Mouse (Mus musculus) cerebellum, postnatal 10 days (tissue): ENCODE measurements around the gene Manbal.

Experiments
- DNase-seq, 2 experiments: peaks; one replicate each; pipeline ENCODE4 v3.0.0; 2021; ENCODE audit warnings: mixed read lengths in 2 of 2

The Manbal gene

DNA sequence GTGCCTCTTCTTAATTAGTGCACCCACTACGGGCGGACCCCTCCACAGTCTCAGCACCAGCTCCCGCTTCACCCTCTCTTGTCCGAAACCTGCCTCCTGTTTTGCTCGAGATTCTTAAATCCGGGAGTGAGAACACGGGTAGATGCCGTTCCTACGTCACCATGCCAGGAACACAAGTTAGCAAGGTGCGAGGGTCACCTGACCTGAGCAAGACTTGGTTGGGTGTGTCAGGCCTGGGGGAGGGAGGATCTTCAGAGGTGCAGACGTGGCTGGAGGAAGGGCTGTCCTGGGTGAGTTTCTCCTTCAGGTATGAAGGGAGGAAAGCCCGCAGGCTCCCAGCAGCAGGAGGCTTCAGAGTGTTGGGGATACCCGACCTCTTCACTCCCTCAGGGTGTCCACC, 50.8 kb downstream of the Manbal start, which contains the start of gene Src:
Gene Src, plus strand, starts transcription at position 239 of the 400 bp plus-strand sequence.
- DNase-seq = no peak

- DNase-seq = no peak
Measured at GRCm38 (mm10) chr2:157418609-157419071, 51.2 kb downstream of the Manbal start.

GRCm38 (mm10) chr2:157419506-157419905, 52.1 kb downstream of the Manbal start:
- no peak for DNase-seq

- DNase-seq = no peak
Measured at GRCm38 (mm10) chr2:157420404-157420803, 53.0 kb downstream of the Manbal start.

DNA sequence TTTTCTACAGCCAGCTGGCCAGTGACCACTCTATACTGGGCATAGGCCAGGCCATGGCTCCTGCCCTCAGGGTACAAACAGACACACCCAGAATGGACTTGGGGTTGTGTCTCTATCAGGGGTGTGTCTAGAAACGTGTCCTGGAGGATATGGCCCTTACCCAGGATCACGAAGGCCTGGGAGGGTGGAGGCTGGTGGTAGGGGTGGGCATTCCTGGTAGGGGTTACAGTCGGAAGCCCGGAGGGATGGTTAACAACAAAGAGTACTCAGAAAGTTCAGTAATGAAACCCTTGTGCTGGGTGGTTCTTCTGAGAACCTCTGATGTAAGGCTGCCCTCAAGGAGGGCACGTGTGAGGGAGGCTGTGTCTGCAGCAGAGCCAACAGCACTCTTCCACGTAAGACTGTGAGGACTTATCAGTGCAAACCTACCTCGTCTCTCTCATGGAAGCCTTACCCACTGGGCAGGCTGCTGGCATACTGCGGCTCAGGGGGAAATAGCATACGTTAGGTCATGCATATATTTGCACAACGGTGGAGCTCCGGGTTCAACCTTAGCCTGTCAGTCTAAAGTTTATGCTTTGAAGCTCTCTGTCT, 54.8 kb downstream of the Manbal start:
- no peak for DNase-seq

DNA sequence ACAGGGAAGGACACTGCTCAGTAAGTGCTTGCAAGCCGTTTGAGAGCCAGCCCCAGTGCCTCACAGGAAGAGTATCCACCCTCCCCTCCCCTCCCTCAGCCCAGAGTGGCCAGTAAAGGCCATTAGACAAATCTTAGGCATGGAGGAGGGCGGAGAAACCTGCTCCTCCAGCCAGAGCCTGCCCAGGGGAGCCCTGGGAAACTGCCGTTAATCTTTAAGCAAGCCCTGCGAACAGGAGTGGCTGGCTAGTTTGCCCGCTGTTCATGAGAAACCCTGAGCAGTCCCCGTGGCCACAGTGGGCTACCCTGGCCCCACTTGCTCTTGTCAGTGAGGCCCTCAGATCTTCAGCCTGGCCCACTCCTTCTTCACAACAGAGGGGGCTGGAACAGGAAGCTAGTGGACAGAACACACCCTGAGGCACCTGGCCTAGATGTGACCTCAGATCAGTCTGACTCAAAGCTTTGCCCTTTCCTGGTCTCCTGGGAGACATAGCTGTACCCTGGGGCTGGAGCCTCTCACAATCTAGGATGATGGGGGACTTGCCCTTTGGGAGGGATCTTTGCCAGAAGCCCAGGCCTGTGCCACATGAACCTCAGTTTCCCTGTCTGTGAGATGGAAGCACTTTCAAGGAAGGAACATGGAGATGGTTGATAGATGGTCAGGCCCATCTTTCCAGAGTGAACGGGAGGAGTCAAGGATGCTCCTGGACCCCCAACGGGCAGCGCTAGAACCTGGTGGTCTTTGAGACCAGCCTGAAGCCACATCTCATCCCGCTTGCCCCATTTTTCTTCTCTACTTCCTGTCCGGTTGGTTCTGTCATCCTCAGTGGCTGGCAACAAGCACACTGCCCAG, 55.7 kb downstream of the Manbal start:
- DNase-seq = no peak

DNA sequence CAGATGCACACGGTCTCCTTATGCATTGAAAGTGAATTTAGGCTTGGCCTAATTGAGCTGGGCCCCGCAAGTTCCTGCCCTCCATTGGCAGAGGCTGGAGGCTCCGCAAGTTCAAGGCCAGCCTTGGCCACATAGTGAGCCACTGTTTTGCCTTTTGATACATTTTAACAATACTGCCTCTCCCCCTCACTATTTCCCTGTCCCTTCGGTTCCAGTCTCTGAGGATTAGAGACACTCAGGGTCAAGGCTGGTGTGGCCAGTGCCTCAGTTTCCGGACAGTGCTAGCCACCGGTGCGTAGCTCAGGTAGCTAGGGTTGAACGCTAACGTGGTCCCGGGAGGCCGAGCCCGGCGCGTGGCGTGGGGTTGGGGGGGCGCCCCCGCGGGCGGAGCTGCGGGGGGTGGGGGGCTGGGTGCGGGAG, 56.3 kb downstream of the Manbal start:
- peak; percentile 45 to 54 for DNase-seq

- DNase-seq = peak; percentile 76 to 80
Measured at GRCm38 (mm10) chr2:157424126-157424903, 56.9 kb downstream of the Manbal start.

DNA sequence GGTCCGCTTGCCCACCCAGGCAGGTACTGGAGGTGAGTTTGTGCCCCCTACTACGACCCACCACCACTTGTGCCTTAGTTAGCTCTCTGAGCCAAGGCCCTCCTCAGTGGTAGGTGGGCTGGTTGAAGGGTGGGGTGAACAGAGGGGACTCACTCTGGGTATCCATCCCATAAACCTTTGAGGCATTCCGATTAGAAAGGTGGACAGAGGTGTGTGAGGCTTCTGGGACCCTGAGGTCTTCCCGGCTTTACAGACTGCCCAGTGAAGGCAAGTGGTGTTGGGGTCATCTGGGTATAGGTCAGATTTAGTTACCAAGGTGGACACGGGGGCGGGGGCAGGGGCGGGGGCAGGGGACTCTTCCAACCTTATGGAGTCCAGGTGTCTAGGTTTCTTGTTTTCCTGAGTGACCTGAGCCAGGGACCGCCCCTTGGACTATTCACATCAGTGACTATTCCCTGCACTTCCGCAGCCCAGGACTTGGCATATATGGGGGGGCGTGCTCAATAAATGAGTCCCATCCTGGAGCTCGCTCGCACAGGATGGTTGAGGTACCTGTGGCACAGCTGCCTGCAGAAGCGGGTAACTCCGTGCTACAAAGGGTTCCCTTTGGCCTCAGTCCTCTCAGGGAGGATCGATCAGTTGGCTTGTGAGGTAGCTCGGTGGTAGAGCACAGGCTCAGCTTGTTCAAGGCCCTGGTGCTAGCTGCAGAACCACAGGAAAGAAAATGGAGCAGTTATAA, 57.7 kb downstream of the Manbal start:
- DNase-seq = no peak

GRCm38 (mm10) chr2:157425643-157425988, 58.2 kb downstream of the Manbal start:
- DNase-seq = no peak

GRCm38 (mm10) chr2:157426171-157426570, 58.8 kb downstream of the Manbal start:
- no peak for DNase-seq

DNA sequence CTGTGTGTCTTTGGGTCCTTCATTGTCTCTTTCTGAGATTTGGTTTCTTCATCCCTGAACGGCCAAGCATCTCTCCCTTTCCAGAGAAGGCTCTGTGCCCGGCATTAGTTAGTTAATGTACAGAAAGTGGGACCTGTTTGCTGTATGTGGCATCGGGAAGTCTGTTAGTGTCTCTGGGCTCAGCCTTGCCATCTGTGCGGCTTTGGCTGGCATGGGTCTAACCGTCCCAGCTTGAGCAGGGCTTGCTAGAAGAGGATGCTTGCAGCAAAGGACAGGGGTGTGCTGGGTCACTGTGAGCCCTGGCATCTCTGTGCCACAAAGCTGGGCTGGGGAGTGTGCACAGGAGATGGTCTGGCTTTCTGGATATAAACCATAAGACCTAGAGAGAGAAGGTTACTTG, 59.8 kb downstream of the Manbal start:
- peak; percentile 44 to 55 for DNase-seq

GRCm38 (mm10) chr2:157428351-157429139, 61.2 kb downstream of the Manbal start:
- DNase-seq = no peak

GRCm38 (mm10) chr2:157429735-157430134, 62.3 kb downstream of the Manbal start:
- no peak for DNase-seq

GRCm38 (mm10) chr2:157430667-157431429, 63.5 kb downstream of the Manbal start:
- peak in 1 of 2 experiments; percentile 37 for DNase-seq

DNA sequence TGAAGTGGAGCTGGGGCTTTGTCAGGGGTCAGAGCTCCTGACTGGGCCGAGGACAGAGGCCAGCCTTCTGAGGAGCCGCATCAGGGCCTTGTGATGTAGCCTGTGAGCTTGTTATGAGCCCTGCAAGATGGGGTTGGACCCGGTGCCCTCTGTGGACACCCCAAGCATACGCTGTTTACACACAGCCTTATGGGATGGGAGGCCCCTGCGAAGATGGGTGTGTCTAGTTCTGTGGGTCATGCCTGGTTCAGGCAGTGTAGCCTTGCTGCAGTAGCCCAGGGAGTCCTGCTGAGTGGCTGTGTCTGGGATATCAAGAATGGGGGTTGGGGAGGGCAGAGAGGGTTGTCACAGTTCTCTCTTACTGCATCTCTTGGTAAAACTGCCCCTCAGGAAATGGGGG, 64.5 kb downstream of the Manbal start:
- DNase-seq = no peak

- peak; percentile 60 to 75 for DNase-seq
Measured at GRCm38 (mm10) chr2:157432476-157432875, 65.1 kb downstream of the Manbal start.

GRCm38 (mm10) chr2:157434041-157434440, 66.6 kb downstream of the Manbal start:
- DNase-seq = no peak

DNA sequence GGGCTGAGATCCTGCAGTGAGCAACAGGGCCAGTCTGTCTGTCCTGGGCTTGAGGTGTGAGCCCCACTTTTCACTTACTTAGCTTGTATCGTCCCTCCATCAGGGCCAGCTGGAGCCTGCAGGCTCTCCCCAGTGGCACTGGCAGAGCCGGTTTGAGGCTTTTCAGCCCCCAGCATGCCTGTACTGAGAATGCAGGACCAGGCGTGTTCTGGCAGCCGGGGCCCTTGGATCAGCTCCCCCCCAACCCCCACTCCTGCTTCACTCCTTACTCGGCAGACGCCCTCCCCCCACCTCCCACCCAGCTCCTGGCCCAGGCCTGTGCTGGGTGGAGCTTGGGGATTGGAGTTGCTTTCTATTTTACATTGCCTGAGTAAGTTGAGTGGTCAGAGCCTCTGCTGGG, 67.1 kb downstream of the Manbal start:
- peak; percentile 72 to 84 for DNase-seq

DNA sequence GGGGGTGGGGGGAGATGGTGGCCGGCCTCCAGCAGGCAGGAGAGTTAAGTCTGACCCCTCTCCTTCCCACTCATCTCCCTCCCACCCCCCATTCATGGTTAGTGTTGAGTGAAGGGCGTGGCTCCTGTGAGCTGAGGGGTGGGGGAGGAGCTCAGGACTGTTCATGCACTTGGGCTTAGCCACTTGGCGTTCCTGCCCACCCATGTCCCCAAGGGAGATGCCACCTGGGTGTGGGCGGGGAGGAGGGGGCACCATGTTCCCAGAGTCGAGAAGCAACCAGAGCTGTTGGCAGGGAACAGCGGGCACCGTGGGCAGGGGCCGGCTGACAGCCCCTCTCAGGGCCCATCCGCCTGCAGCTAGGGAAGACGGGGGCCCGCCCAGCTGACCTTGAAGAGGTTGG, 69.1 kb downstream of the Manbal start:
- DNase-seq = no peak

GRCm38 (mm10) chr2:157437123-157437522, 69.7 kb downstream of the Manbal start:
- no peak for DNase-seq
